ENCODE assay signal across 9 mouse cellular contexts in the genomic region with DNA sequence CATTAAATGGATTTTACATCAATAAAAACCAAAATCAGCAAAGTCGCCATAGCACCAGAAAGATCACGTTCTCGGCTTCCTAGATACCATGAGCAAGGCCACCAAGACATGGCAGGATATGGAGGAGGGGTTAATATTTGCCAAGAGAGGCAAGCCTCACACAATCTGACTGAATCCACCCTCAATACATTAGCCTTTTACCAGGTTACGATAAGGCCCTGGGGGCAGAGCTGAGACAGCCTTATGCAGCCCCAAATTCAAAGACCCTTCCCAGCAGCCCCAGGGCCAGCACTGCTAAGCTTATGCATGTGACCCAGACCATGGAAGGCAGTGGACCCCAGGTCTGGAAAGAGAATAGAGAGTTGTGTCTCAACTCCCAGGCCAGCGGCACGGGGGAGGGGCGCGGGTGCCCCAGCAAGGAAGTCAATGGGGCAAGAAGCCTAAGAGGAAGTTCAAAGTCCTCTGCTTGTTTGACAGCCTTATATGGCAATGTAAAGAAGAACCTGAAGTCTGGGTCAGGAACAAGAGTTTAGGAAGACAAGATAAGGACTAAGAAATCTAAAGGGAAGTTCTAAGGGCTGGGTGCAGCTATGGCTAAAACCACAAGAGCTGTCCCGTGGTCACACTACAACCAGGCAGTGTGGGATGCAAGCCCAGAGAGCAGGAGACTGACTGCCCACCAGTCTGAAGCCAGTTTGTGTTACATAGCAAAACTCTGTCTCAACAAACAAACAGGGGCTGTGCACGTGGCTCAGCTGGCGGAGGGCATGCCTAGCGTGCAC. TPM values are rescaled to one million over a fixed set of nuclear protein-coding genes. Genes with fewer than 3 reads are reported as not detected.
A peak's percentile ranks its signal among the peaks of the same experiment; 100 is the strongest.
DNase-seq lines count a peak whose midpoint lies in the region; ATAC-seq and TF ChIP-seq lines count a peak whose summit lies in the region.
"Had no signal": no experiment of that assay in that cellular context is flagged by ENCODE, and none has a peak within 500 bp of the region (broad histone marks: within the 10 kb centered on the region; RNA-seq: fewer than 3 reads in every experiment).

No protein-coding gene starts in this region.

- no peaks in the 10 kb centered on the region for H3K36me3 ChIP-seq in kidney, adult 2 months (ENCODE audit: control insufficient read depth, insufficient read depth, low read length)
- H3K36me3 ChIP-seq in limb, embryonic 12.5 days = peaks cover 24% of the 10 kb centered on the region

- no peak for TF ChIP-seq CTCF in kidney, adult 2 months (conservative IDR thresholded peaks at IDR 0.05; ENCODE audit: insufficient read depth, insufficient read length, low read depth, low read length)

- H3K9ac ChIP-seq in limb, embryonic 12.5 days (replicated peaks) = no peak overlapping the region
- H3K9ac ChIP-seq: limb, embryonic 13.5 days had no signal

- intact Hi-C loops in left cerebral cortex, postnatal 4 days (cut with DNase I) = no loop called here

- no peaks in the 10 kb centered on the region for H3K9me3 ChIP-seq in limb, embryonic 12.5 days
- H3K9me3 ChIP-seq: limb, embryonic 13.5 days had no signal

- H3K4me2 ChIP-seq in limb, embryonic 12.5 days = no peak overlapping the region
- H3K4me2 ChIP-seq: limb, embryonic 13.5 days had no signal

- peak; percentile 61 for DNase-seq in kidney, adult 2 months
- no peak for DNase-seq in kidney, adult 11 months
- peak; percentile 45 for DNase-seq in brain, adult 2 months (ENCODE audit: low read depth, low spot score)
- DNase-seq in skeletal muscle tissue, adult 2 months (ENCODE audit: low read depth, low spot score) = peak; percentile 41
- DNase-seq in cerebellum, postnatal 14 days = no peak
- DNase-seq in left cerebral cortex, postnatal 4 days = no peak

- H3K27ac ChIP-seq in kidney, adult 2 months (ENCODE audit: insufficient read depth, low read depth, low read length) = no peak overlapping the region
- H3K27ac ChIP-seq in limb, embryonic 12.5 days = peak overlapping the region; percentile 41; the same call in 1 of the 2 replicates
- H3K27ac ChIP-seq: limb, embryonic 13.5 days had no signal

- H3K4me3 ChIP-seq in kidney, adult 2 months (ENCODE audit: insufficient read depth, low read depth, low read length) = no peak overlapping the region
- H3K4me3 ChIP-seq in limb, embryonic 12.5 days (replicated peaks) = no peak overlapping the region
- H3K4me3 ChIP-seq: limb, embryonic 13.5 days had no signal

- no peak for TF ChIP-seq POLR2A in kidney, adult 2 months (IDR thresholded peaks at IDR 0.05; ENCODE audit: low read depth, low read length)

- no peaks in the 10 kb centered on the region for H3K27me3 ChIP-seq in kidney, adult 2 months (replicated peaks; ENCODE audit: control insufficient read depth, insufficient read depth, low read length)
- H3K27me3 ChIP-seq in limb, embryonic 12.5 days = no peaks in the 10 kb centered on the region
- H3K27me3 ChIP-seq: limb, embryonic 13.5 days had no signal

- ATAC-seq in limb, embryonic 12.5 days (ENCODE audit: insufficient number of reproducible peaks, insufficient read depth, low FRiP score, low TSS enrichment, low read depth) = no peak
- no peak for ATAC-seq in erythroid progenitor cell, adult 5-6 weeks (replicated peaks; ENCODE audit: low FRiP score, poor library complexity, severe bottlenecking)

- H3K4me1 ChIP-seq in kidney, adult 2 months (ENCODE audit: control insufficient read depth, insufficient read depth, low read length) = peaks cover 20% of the 10 kb centered on the region
- H3K4me1 ChIP-seq in limb, embryonic 12.5 days (replicated peaks) = peaks cover 18% of the 10 kb centered on the region

- 48% methylated on average over 12 of the region's 12 CpGs for WGBS in kidney, adult 2 months
- 77% methylated on average over 12 of the region's 12 CpGs for WGBS in limb, embryonic 12.5 days

RNA-seq across cellular contexts. Expression of gene Cotl1, which starts 27.5 kb away (rescaled TPM):
- polyA plus RNA-seq in kidney, adult 2 months (2012; rRNA removed) = 427 and 463 TPM in 2 replicates
- 76.3 and 95.6 TPM in 2 replicates for polyA plus RNA-seq in limb, embryonic 12.5 days (2016; fragmentation: Nextera tagmentation; extraction: Ambion mirVana)
- 17.2 and 53.0 TPM in 2 replicates for total RNA-seq in erythroid progenitor cell, adult 5-6 weeks (2015; ENCODE audit: low replicate concordance)
- total RNA-seq in erythroid progenitor cell, adult 5-6 weeks (2017; ENCODE audit: low replicate concordance) = 60.7 and 71.3 TPM in 2 replicates
- total RNA-seq in left cerebral cortex, postnatal 4 days (2021) = 100 to 1,000 TPM; 208 to 215 TPM

RNA-seq across cellular contexts. Expression of gene Tldc1, which starts 34.6 kb away (rescaled TPM):
- polyA plus RNA-seq in kidney, adult 2 months (2012; rRNA removed) = 11.6 and 12.6 TPM in 2 replicates
- 10.3 and 11.6 TPM in 2 replicates for polyA plus RNA-seq in limb, embryonic 12.5 days (2016; fragmentation: Nextera tagmentation; extraction: Ambion mirVana)
- total RNA-seq in erythroid progenitor cell, adult 5-6 weeks (2015; ENCODE audit: low replicate concordance) = 4.2 TPM in 1 of 2 replicates, not detected in the other
- 0.51 TPM in 1 of 2 replicates, not detected in the other for total RNA-seq in erythroid progenitor cell, adult 5-6 weeks (2017; ENCODE audit: low replicate concordance)
- 10 to 100 TPM; 15.0 to 16.7 TPM for total RNA-seq in left cerebral cortex, postnatal 4 days (2021)

RNA-seq across cellular contexts. Expression of gene Klhl36, which starts 49.2 kb away (rescaled TPM):
- polyA plus RNA-seq in kidney, adult 2 months (2012; rRNA removed) = 37.7 and 52.4 TPM in 2 replicates
- polyA plus RNA-seq in limb, embryonic 12.5 days (2016; fragmentation: Nextera tagmentation; extraction: Ambion mirVana) = 8.4 and 8.7 TPM in 2 replicates
- total RNA-seq in erythroid progenitor cell, adult 5-6 weeks (2015; ENCODE audit: low replicate concordance) = 1.1 TPM in 1 of 2 replicates, not detected in the other
- total RNA-seq in erythroid progenitor cell, adult 5-6 weeks (2017; ENCODE audit: low replicate concordance) = 1.8 and 2.3 TPM in 2 replicates
- 10 to 100 TPM in 1 of 2 experiments, 1 to 10 TPM in 1; 8.9 to 11.8 TPM for total RNA-seq in left cerebral cortex, postnatal 4 days (2021)

Comparison
In these comparisons a context has a peak if more than half of its experiments do, and no peak if none do; other contexts are left out.
1. DNase-seq: peak in kidney, adult 2 months (single experiment), brain, adult 2 months (single experiment) and skeletal muscle tissue, adult 2 months (single experiment); none in kidney, adult 11 months (single experiment), cerebellum, postnatal 14 days (0 of 2) and left cerebral cortex, postnatal 4 days (single experiment).